Mouse (Mus musculus) megakaryocyte, embryonic 14.5 days (primary cell): ENCODE data around the gene Fam43a. TPM values are rescaled to one million over a fixed set of nuclear protein-coding genes. Genes with fewer than 3 reads are reported as not detected.

Experiments used
- H3K27me3 ChIP-seq: replicated peaks from 2 replicates; pipeline ENCODE3; 2012; ENCODE audit warnings: inconsistent platforms
- H3K36me3 ChIP-seq: replicated peaks from 2 replicates; pipeline ENCODE3; 2012; ENCODE audit warnings: low read length, inconsistent platforms, mixed read lengths
- H3K4me1 ChIP-seq: 2 replicates; pipeline ENCODE4 v1.6.1; 2012; ENCODE audit warnings: inconsistent platforms
- H3K4me3 ChIP-seq: replicated peaks from 2 replicates; pipeline ENCODE3; 2012; ENCODE audit warnings: moderate library complexity, mild to moderate bottlenecking, inconsistent platforms
- H3K9me3 ChIP-seq: 2 replicates; pipeline ENCODE4 v1.6.1; 2012; ENCODE audit warnings: inconsistent platforms
- FLI1 ChIP-seq: IDR thresholded peaks from 2 replicates; pipeline ENCODE4 v1.6.1; 2012; ENCODE audit warnings: low read length, inconsistent platforms, mixed read lengths
- GATA1 ChIP-seq: IDR thresholded peaks from 3 replicates; pipeline ENCODE4 v1.6.1; 2012; ENCODE audit warnings: mixed read lengths, low read length, inconsistent platforms, borderline replicate concordance
- polyA plus RNA-seq: library from polyadenylated mRNA; stranded (reverse); fragments of >175 nt; gene quantifications from 2 replicates; pipeline ENCODE4 v1.2.3, GENCODE M21; 2012; ENCODE audit warnings: low replicate concordance; ENCODE audit not compliant: insufficient read depth

The Fam43a gene
- polyA plus RNA-seq = 60.0 and 108 TPM in 2 replicates

DNA sequence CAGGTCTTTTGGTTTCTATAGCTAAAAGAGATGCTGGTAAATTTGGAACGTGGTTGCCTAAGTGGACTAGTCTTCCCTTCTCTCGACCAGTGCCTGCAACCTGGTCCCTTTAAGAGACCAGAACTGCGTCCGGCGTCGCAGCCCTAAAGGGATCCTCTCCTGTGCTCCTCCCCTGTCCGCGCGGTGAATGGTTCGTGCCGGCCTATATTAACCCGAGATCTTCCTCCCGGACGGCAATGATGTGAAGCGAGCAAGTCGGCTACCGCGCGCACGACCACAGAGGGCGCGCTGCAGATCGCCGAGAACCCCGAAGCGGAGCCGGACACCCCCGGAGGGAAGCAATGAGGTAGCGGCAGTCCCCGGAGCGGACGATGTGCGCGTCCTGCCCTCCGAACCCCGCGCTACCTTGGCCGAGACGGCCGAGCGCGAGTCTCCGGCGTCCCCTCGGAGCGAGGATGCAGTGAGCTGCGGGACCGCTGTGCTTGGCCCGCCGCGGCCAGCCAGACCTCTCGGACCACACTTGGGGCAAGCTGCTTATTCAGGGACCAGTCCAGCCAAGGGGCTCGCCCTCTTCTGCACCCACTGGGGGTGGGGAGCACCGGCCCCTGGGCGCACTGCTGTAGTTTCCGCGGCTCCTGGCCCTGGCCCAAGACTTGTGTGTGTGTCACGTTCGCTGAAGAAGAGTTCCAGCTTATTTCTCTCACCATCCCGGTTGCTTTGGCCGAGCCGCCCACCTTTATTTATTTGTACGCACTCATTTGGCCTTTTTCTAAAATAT, at the start of gene Fam43a:
Gene Fam43a (plus strand): TSS at position 233 of the 778 bp plus-strand sequence.
- TF ChIP-seq GATA1 = no peak
- no peak for TF ChIP-seq FLI1
- no peaks in the 10 kb centered on the region for H3K9me3 ChIP-seq
- peaks cover 82% of the 10 kb centered on the region for H3K4me1 ChIP-seq
- H3K4me3 ChIP-seq = peak within 1 kb of the TSS; percentile 98
- peaks cover 7% of the 10 kb centered on the region for H3K27me3 ChIP-seq
- peaks cover 34% of the 10 kb centered on the region for H3K36me3 ChIP-seq

DNA sequence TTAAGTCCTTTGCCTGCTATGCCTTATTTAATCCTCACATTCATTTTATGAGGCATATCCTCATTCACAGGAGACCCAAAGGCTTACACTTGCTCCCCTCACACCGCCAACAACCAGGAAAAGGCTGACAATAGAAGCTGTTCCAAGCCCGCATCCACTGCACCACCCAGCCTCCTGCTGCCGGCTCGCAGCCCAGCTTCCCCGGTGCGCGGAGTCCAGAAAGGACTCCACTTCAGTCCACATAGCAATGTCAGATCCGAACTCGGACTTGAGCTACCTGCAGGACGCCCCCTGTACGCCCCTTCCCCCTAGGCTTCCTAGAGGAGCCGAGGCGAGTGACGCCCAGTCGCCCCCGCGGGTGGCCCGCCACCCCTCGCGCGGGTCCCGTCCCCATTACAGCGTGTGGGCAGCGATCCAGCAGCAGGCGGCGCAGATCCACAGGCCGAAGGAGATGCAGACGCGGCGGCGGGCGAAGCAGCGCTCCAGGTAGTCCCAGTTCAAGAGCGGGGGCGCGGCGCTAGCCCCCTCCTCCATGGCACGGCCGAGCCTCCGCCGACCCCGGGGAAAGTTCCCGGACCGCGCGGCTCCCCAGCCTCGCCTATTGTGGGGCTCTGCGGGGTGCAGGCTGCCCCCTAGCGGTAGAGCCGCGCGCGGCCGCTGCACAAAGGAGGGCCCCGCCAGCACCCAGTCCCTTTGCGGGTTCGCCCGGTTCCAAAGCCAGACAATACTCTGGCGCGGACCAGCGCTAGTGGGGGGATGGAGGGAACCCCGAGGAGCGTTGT, 49.4 kb upstream of the Fam43a start:
- no peak for TF ChIP-seq GATA1
- Histone ChIP-seq H3K36me3 (no peaks in the 10 kb centered on the region), H3K4me3 (peak overlapping the region; percentile 93), H3K9me3 (peaks cover 33% of the 10 kb centered on the region), H3K27me3 (peaks cover 79% of the 10 kb centered on the region), H3K4me1 (peaks cover 26% of the 10 kb centered on the region)

DNA sequence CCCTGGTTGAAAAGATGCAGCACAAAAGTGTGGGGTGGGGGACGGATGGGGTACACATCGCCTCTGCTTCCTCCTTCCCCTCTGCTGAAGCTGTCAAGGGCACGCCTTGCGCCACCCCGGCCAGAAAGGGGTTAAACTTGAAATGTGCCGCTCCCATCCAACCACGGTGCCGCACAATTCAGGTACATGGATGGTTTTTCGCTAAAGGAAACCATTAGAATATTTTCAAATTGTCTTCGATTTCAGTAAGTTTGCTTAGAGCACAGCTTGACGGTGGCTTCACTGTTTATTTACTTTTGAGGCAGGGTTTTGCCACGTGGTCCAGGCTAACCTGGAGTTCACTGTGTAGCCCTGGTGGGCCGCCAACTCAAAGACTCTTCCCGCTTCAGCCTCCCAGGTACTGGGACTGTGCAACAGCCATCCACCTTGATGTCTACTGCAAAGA, 48.8 kb upstream of the Fam43a start, which contains the start of gene Tmem44:
Gene Tmem44 (minus strand): TSS at position 95 of the 445 bp plus-strand sequence.
- no peaks in the 10 kb centered on the region for H3K36me3 ChIP-seq
- TF ChIP-seq GATA1 = no peak
- TF ChIP-seq FLI1 = no peak
- peak within 1 kb of the TSS; percentile 93 for H3K4me3 ChIP-seq
- peaks cover 26% of the 10 kb centered on the region for H3K4me1 ChIP-seq
- peaks cover 72% of the 10 kb centered on the region for H3K27me3 ChIP-seq
- peaks cover 34% of the 10 kb centered on the region for H3K9me3 ChIP-seq

DNA sequence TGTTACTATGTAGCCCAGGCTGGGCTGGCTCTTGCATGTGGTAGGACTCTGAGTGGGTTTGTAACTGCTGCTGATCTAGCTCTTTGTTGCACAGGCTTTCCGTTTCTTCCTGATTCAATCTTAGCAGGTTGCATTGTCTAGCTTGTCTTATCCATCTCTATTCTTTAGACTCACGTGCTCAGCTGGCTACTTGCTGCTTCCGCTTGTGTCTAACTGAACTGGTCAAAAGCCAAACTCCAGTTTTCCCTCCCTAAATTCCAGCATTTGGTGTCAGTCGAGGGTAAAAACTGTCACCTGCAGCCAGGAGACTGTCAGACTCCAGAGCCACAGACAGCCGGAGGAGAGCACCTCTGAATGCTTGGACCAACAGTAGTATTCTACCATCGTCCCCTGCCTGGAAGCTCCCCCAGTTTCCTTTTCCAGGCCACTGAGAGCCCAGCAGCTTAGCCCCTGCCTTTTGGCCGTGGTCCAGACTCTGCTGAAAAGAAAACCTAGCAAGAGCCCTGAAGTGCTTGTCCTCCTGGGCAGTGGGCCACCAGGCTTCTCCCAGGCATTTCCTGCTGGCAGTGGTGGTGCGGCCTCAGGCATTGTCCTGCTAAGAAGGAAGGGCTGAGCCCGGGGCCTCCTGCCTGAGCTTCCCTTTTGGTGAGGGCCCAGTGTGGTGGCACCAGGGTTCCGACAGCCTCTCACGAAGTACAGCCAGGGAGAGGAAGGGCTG, 46.7 kb upstream of the Fam43a start:
- TF ChIP-seq GATA1 = no peak
- no peak for TF ChIP-seq FLI1
- Histone ChIP-seq H3K36me3 (peaks cover 9% of the 10 kb centered on the region), H3K4me3 (no peak overlapping the region), H3K9me3 (peaks cover 36% of the 10 kb centered on the region), H3K4me1 (peaks cover 26% of the 10 kb centered on the region), H3K27me3 (peaks cover 56% of the 10 kb centered on the region)

DNA sequence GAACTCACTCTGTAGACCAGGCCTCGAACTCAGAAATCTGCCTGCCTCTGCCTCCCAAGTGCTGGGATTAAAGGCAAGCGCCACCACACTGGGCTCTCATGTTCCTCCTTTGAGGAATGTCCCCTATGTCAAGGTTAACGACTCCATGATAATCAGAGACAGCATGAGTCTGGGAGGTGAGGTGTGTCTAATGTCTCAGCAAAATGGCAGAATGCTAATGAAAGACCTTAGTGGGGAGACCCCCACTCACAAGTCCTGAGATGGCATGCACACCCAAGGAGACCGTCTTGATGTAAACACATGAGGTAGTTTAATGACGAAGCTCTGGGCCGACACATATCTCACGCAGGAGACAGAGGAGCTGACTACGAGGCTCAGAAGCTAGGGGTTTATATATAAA, 45.4 kb upstream of the Fam43a start:
- H3K9me3 ChIP-seq = peaks cover 36% of the 10 kb centered on the region
- no peak overlapping the region for H3K4me3 ChIP-seq
- peaks cover 43% of the 10 kb centered on the region for H3K27me3 ChIP-seq
- TF ChIP-seq GATA1 (no peak), FLI1 (no peak)
- peaks cover 26% of the 10 kb centered on the region for H3K4me1 ChIP-seq
- H3K36me3 ChIP-seq = peaks cover 21% of the 10 kb centered on the region

DNA sequence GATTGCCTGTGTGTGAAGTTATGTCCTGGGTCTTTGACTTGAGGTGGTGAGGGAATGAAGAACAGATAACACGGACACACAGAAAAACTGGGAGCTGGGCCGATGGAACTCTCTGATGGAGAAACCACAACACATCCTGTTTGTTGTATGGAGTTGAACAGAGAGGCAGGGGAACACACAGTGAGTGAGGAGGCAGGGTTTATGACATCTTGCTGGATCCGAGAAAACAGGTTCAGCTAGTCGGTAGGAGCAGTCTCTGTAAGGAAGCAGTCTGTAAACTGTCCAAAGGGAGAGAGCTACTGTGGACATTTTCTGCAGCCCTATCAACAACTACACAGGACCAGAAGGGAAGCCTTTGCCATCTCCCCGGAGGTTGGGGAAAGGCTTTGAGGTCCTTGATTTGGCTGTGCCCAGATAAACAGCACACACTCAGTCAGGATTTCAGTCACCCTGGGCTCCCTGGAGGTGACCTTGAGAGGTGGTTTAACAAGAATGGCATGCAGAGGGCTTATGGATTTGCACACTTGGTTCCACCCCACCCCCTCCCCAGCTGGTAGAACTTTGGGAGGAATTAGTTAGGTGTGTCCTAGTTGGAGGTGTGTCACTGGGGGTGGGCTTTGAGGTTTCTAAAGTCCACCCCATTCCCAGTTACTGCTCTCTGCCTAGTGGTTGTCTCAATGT, 40.1 kb upstream of the Fam43a start:
- H3K4me1 ChIP-seq = peaks cover 6% of the 10 kb centered on the region
- H3K4me3 ChIP-seq = no peak overlapping the region
- H3K9me3 ChIP-seq = peaks cover 29% of the 10 kb centered on the region
- TF ChIP-seq FLI1 (no peak), GATA1 (no peak)
- peaks cover 74% of the 10 kb centered on the region for H3K36me3 ChIP-seq
- no peaks in the 10 kb centered on the region for H3K27me3 ChIP-seq

DNA sequence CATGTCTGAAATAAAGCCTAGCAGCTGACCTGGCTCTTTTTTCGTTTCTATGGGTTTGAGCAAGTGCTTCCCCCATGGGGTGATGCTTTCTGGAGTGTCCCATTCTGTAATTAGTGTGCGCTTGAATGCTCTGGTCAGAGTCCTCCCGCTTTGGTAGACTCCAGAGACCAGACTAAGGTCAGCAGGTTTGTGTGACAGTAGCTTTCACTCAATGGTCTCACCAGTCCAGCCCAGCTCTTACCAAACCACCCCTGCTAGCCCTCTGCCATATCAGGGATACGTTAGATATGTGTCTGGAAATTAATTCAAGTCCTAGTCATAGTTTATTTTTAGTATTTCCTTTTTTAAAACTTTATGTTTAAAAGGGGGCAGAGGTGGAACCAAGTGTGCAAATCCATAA, 38.9 kb upstream of the Fam43a start:
- Histone ChIP-seq H3K4me1 (peaks cover 6% of the 10 kb centered on the region), H3K27me3 (no peaks in the 10 kb centered on the region), H3K36me3 (peaks cover 86% of the 10 kb centered on the region), H3K4me3 (no peak overlapping the region), H3K9me3 (peaks cover 19% of the 10 kb centered on the region)
- TF ChIP-seq FLI1 = no peak
- TF ChIP-seq GATA1 = no peak

DNA sequence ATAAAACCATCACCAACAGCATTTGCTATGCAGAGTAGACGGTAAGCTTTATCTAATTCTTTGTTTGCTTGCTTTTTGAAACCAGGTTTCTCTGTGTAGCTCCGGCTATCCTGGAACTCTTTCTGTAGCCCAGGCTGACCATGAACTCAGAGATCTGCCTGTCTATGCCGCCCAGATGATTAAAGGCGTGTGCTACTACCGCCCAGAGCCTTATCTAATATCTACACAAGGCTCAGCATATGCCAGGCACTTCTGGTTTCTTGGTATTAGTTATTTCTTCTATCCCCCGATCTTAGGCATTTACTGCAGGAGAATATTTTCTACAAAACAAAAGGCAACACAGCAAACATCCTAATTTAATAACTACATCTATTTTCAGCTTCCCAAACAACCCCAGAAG, 33.9 kb upstream of the Fam43a start:
- Histone ChIP-seq H3K9me3 (no peaks in the 10 kb centered on the region), H3K4me3 (no peak overlapping the region), H3K4me1 (no peaks in the 10 kb centered on the region), H3K36me3 (peaks cover 98% of the 10 kb centered on the region), H3K27me3 (no peaks in the 10 kb centered on the region)
- TF ChIP-seq GATA1 (no peak), FLI1 (no peak)

DNA sequence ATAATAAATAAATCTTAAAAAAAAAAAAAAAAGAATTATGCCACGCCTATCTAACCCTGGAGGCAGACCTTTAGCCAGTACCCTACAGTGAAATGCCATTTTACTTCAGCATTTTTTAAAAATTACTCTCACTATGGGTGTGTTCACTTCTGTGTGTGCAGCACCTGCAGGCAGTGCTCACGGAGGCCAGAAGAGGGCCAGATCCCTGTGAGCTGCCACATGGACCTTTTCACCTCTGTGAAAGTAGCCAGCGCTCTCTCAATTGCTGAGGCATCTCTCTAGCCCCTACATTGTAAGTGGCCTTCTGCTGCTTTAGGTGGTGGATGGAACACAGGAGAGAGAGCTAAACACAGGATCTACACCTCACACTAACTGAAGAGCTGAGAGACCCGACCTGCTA, 29.4 kb upstream of the Fam43a start:
- Histone ChIP-seq H3K27me3 (no peaks in the 10 kb centered on the region), H3K4me3 (no peak overlapping the region), H3K4me1 (peaks cover 19% of the 10 kb centered on the region), H3K9me3 (no peaks in the 10 kb centered on the region), H3K36me3 (peaks cover 98% of the 10 kb centered on the region)
- TF ChIP-seq GATA1 (no peak), FLI1 (no peak)
